Mouse (Mus musculus) midbrain, embryonic 10.5 days (tissue): ENCODE measurements at regions not wholly inside any gene's neighbourhood (a gene's known extent, or its start where the extent isn't known, plus 50 kb on each side); places are given as distances from the start of the nearest gene placed in this dataset.
A peak's percentile ranks its signal among the peaks of the same experiment; 100 is the strongest.

ENCODE experiments used
- DNase-seq: peaks from one replicate; pipeline ENCODE4 v3.0.0-alpha.2; 2017; ENCODE audit warnings: low spot score
- H3K27ac ChIP-seq: fragments of 300-500 bp; sonication (generic); replicated peaks from 2 replicates; pipeline ENCODE4 v1.5.1; 2016; ENCODE audit warnings: mild to moderate bottlenecking
- H3K27me3 ChIP-seq: fragments of 300-500 bp; sonication (generic); 2 replicates; pipeline ENCODE4 v1.6.1; 2016; ENCODE audit warnings: low read depth, mild to moderate bottlenecking; ENCODE audit not compliant: poor library complexity, severe bottlenecking
- H3K36me3 ChIP-seq: fragments of 300-500 bp; sonication (generic); 2 replicates; pipeline ENCODE4 v1.6.1; 2016; ENCODE audit warnings: mild to moderate bottlenecking, moderate library complexity
- H3K4me1 ChIP-seq: fragments of 300-500 bp; sonication (generic); 2 replicates; pipeline ENCODE4 v1.6.1; 2016
- H3K4me3 ChIP-seq: fragments of 300-500 bp; sonication (generic); 2 replicates; pipeline ENCODE4 v1.5.1; 2016; ENCODE audit warnings: mild to moderate bottlenecking, moderate library complexity
- H3K9me3 ChIP-seq: fragments of 300-500 bp; sonication (generic); replicated peaks from 2 replicates; pipeline ENCODE4 v1.6.1; 2016; ENCODE audit warnings: mild to moderate bottlenecking
- WGBS: fragments of 180-500 bp; shearing (Covaris S2); methylation state at CpG from one replicate; pipeline ENCODE4 v1.1.7; 2016; 5-methylcytosine and 5-hydroxymethylcytosine counted together

- Histone ChIP-seq H3K4me1 (no peaks in the 10 kb centered on the region), H3K9me3 (no peaks in the 10 kb centered on the region), H3K27me3 (no peaks in the 10 kb centered on the region; the same call in 1 of the 2 replicates), H3K36me3 (no peaks in the 10 kb centered on the region), H3K27ac (no peak overlapping the region), H3K4me3 (no peak overlapping the region)
- WGBS, result 74% methylated on average over 1 of the region's 1 CpGs
- DNase-seq, result no peak
Measured at GRCm38 (mm10) chr3:130864783-130865182, 134.6 kb upstream of the Rpl34 start.

- 91% methylated on average over 5 of the region's 5 CpGs for WGBS
- no peaks in the 10 kb centered on the region for H3K4me1 ChIP-seq
- no peaks in the 10 kb centered on the region for H3K9me3 ChIP-seq
Measured at GRCm38 (mm10) chr3:130863376-130863775, 133.2 kb upstream of the Rpl34 start.

GRCm38 (mm10) chr3:130860315-130860714, 130.1 kb upstream of the Rpl34 start:
- Histone ChIP-seq H3K27me3 (no peaks in the 10 kb centered on the region), H3K4me3 (no peak overlapping the region), H3K9me3 (no peaks in the 10 kb centered on the region), H3K27ac (no peak overlapping the region), H3K4me1 (0 out of 2 replicates have a peak, but pooled peaks cover 3% of the 10 kb centered on the region), H3K36me3 (no peaks in the 10 kb centered on the region)
- no peak for DNase-seq
- 81% methylated on average over 5 of the region's 5 CpGs for WGBS

More at GRCm38 (mm10) chr3:130863376-130863775, 133.2 kb upstream of the Rpl34 start:
- no peak for DNase-seq
- Histone ChIP-seq H3K27ac (no peak overlapping the region), H3K27me3 (no peaks in the 10 kb centered on the region; the same call in 1 of the 2 replicates), H3K36me3 (no peaks in the 10 kb centered on the region), H3K4me3 (no peak overlapping the region)

GRCm38 (mm10) chr3:130853866-130854265, 123.7 kb upstream of the Rpl34 start:
- Histone ChIP-seq H3K4me1 (0 out of 2 replicates have a peak, but pooled peaks cover 3% of the 10 kb centered on the region), H3K36me3 (no peaks in the 10 kb centered on the region), H3K4me3 (no peak overlapping the region), H3K27ac (no peak overlapping the region), H3K27me3 (no peaks in the 10 kb centered on the region), H3K9me3 (no peaks in the 10 kb centered on the region)
- WGBS, result 87% methylated on average over 9 of the region's 9 CpGs
- no peak for DNase-seq

- H3K27ac ChIP-seq, result no peak overlapping the region
- H3K4me3 ChIP-seq, result no peak overlapping the region
- no peak for DNase-seq
- no peaks in the 10 kb centered on the region for H3K9me3 ChIP-seq
- WGBS, result 73% methylated on average over 5 of the region's 5 CpGs
- no peaks in the 10 kb centered on the region for H3K27me3 ChIP-seq
- H3K36me3 ChIP-seq, result no peaks in the 10 kb centered on the region
- no peaks in the 10 kb centered on the region for H3K4me1 ChIP-seq
Measured at GRCm38 (mm10) chr3:130850766-130851308, 120.6 kb upstream of the Rpl34 start.

GRCm38 (mm10) chr3:130841755-130842154, 111.6 kb upstream of the Rpl34 start:
- no peaks in the 10 kb centered on the region for H3K36me3 ChIP-seq
- WGBS, result 78% methylated on average over 1 of the region's 1 CpGs
- no peak overlapping the region for H3K4me3 ChIP-seq
- DNase-seq, result no peak
- peaks cover 12% of the 10 kb centered on the region for H3K4me1 ChIP-seq
- no peak overlapping the region for H3K27ac ChIP-seq
- H3K9me3 ChIP-seq, result no peaks in the 10 kb centered on the region
- 0 out of 2 replicates have a peak, but pooled peaks cover under 1% of the 10 kb centered on the region for H3K27me3 ChIP-seq

- no peak for DNase-seq
- no peaks in the 10 kb centered on the region for H3K9me3 ChIP-seq
- no peaks in the 10 kb centered on the region for H3K36me3 ChIP-seq
- H3K27me3 ChIP-seq, result peaks cover 9% of the 10 kb centered on the region
- H3K4me3 ChIP-seq, result no peak overlapping the region
- WGBS, result 85% methylated on average over 9 of the region's 9 CpGs
- no peak overlapping the region for H3K27ac ChIP-seq
- H3K4me1 ChIP-seq, result peaks cover 12% of the 10 kb centered on the region
Measured at GRCm38 (mm10) chr3:130839924-130840440, 109.8 kb upstream of the Rpl34 start.

- H3K9me3 ChIP-seq, result no peaks in the 10 kb centered on the region
- H3K36me3 ChIP-seq, result no peaks in the 10 kb centered on the region
- no peak for DNase-seq
- peaks cover 9% of the 10 kb centered on the region for H3K27me3 ChIP-seq
- WGBS, result 90% methylated on average over 19 of the region's 19 CpGs
- no peak overlapping the region for H3K27ac ChIP-seq
- no peak overlapping the region for H3K4me3 ChIP-seq
- peaks cover 14% of the 10 kb centered on the region for H3K4me1 ChIP-seq
Measured at GRCm38 (mm10) chr3:130838626-130839422, 108.6 kb upstream of the Rpl34 start.

- Histone ChIP-seq H3K27me3 (peaks cover 9% of the 10 kb centered on the region), H3K4me3 (no peak overlapping the region), H3K4me1 (peaks cover 27% of the 10 kb centered on the region), H3K36me3 (no peaks in the 10 kb centered on the region), H3K27ac (no peak overlapping the region), H3K9me3 (no peaks in the 10 kb centered on the region)
- WGBS, result 67% methylated on average over 5 of the region's 5 CpGs
- DNase-seq, result no peak
Measured at GRCm38 (mm10) chr3:130833722-130834121, 103.5 kb upstream of the Rpl34 start.

GRCm38 (mm10) chr3:130833082-130833481, 102.9 kb upstream of the Rpl34 start:
- Histone ChIP-seq H3K36me3 (no peaks in the 10 kb centered on the region), H3K4me3 (no peak overlapping the region), H3K27me3 (peaks cover 9% of the 10 kb centered on the region), H3K9me3 (no peaks in the 10 kb centered on the region), H3K27ac (peak overlapping the region; percentile 60), H3K4me1 (peaks cover 25% of the 10 kb centered on the region)
- 69% methylated on average over 9 of the region's 9 CpGs for WGBS
- no peak for DNase-seq

- Histone ChIP-seq H3K27ac (no peak overlapping the region), H3K27me3 (peaks cover 8% of the 10 kb centered on the region), H3K9me3 (no peaks in the 10 kb centered on the region), H3K36me3 (no peaks in the 10 kb centered on the region), H3K4me1 (peaks cover 22% of the 10 kb centered on the region), H3K4me3 (no peak overlapping the region)
- no peak for DNase-seq
- 60% methylated on average over 6 of the region's 6 CpGs for WGBS
Measured at GRCm38 (mm10) chr3:130831788-130832187, 101.6 kb upstream of the Rpl34 start.

- peaks cover 16% of the 10 kb centered on the region for H3K4me1 ChIP-seq
- no peak for DNase-seq
- H3K27ac ChIP-seq, result no peak overlapping the region
- H3K9me3 ChIP-seq, result no peaks in the 10 kb centered on the region
- no peak overlapping the region for H3K4me3 ChIP-seq
- WGBS, result 76% methylated on average over 4 of the region's 4 CpGs
- no peaks in the 10 kb centered on the region for H3K36me3 ChIP-seq
- no peaks in the 10 kb centered on the region for H3K27me3 ChIP-seq
Measured at GRCm38 (mm10) chr3:130828346-130828745, 98.1 kb upstream of the Rpl34 start.

GRCm38 (mm10) chr3:130827934-130828333, 97.7 kb upstream of the Rpl34 start:
- no peaks in the 10 kb centered on the region for H3K9me3 ChIP-seq
- no peak overlapping the region for H3K4me3 ChIP-seq
- no peaks in the 10 kb centered on the region for H3K36me3 ChIP-seq
- 87% methylated on average over 4 of the region's 4 CpGs for WGBS
- H3K27ac ChIP-seq, result no peak overlapping the region
- peaks cover 12% of the 10 kb centered on the region for H3K4me1 ChIP-seq
- DNase-seq, result no peak
- no peaks in the 10 kb centered on the region for H3K27me3 ChIP-seq
